In genomic region chr14:21820880-21821505, GRCm38 (mm10) we compare ENCODE assay signal across 19 mouse cellular contexts. TPM values are rescaled to one million over a fixed set of nuclear protein-coding genes. Genes with fewer than 3 reads are reported as not detected.
DNase-seq lines count a peak whose midpoint lies in the region; ATAC-seq and TF ChIP-seq lines count a peak whose summit lies in the region.
"Had no signal": no experiment of that assay in that cellular context is flagged by ENCODE, and none has a peak within 500 bp of the region (broad histone marks: within the 10 kb centered on the region; RNA-seq: fewer than 3 reads in every experiment).

No protein-coding gene starts in this region.

- no peaks in the 10 kb centered on the region for H3K9me3 ChIP-seq in heart, postnatal 0 days (replicated peaks; ENCODE audit: control insufficient read depth, low read length)
- H3K9me3 ChIP-seq in megakaryocyte, embryonic 14.5 days: no peaks in the 10 kb centered on the region
- no peaks in the 10 kb centered on the region for H3K9me3 ChIP-seq in stomach, postnatal 0 days (ENCODE audit: control insufficient read depth, low read length)
- H3K9me3 ChIP-seq: embryonic facial prominence, embryonic 13.5 days; forebrain, embryonic 13.5 days; hindbrain, embryonic 13.5 days; midbrain, embryonic 12.5 days had no signal

- H3K4me3 ChIP-seq in heart, postnatal 0 days (ENCODE audit: low read depth, low read length): no peak overlapping the region
- peak overlapping the region; percentile 51 for H3K4me3 ChIP-seq in megakaryocyte, embryonic 14.5 days (replicated peaks)
- H3K4me3 ChIP-seq in stomach, postnatal 0 days (ENCODE audit: low read depth, low read length): no peak overlapping the region
- H3K4me3 ChIP-seq: embryonic facial prominence, embryonic 13.5 days; forebrain, embryonic 13.5 days; gastrocnemius, adult 2 months; hindbrain, embryonic 13.5 days; midbrain, embryonic 12.5 days had no signal

- H3K36me3 ChIP-seq in heart, postnatal 0 days (replicated peaks; ENCODE audit: control insufficient read depth, insufficient read depth, low read length): no peaks in the 10 kb centered on the region
- no peaks in the 10 kb centered on the region for H3K36me3 ChIP-seq in megakaryocyte, embryonic 14.5 days (replicated peaks; ENCODE audit: low read length)
- H3K36me3 ChIP-seq in stomach, postnatal 0 days (ENCODE audit: control insufficient read depth, insufficient read depth, low read length): no peaks in the 10 kb centered on the region
- H3K36me3 ChIP-seq: embryonic facial prominence, embryonic 13.5 days; hindbrain, embryonic 13.5 days; midbrain, embryonic 12.5 days had no signal

- H3K27me3 ChIP-seq in heart, postnatal 0 days (ENCODE audit: control insufficient read depth, insufficient read depth, low read length): no peaks in the 10 kb centered on the region
- H3K27me3 ChIP-seq in megakaryocyte, embryonic 14.5 days (replicated peaks): no peaks in the 10 kb centered on the region
- no peaks in the 10 kb centered on the region for H3K27me3 ChIP-seq in stomach, postnatal 0 days (ENCODE audit: control insufficient read depth, insufficient read depth, low read length)
- H3K27me3 ChIP-seq: CH12.LX; embryonic facial prominence, embryonic 13.5 days; forebrain, embryonic 13.5 days; hindbrain, embryonic 13.5 days; midbrain, embryonic 12.5 days had no signal

- no peak overlapping the region for H3K9ac ChIP-seq in heart, postnatal 0 days (replicated peaks; ENCODE audit: low read depth, low read length)
- H3K9ac ChIP-seq in stomach, postnatal 0 days (ENCODE audit: low read length): no peak overlapping the region
- H3K9ac ChIP-seq: embryonic facial prominence, embryonic 13.5 days; forebrain, embryonic 13.5 days; hindbrain, embryonic 13.5 days; midbrain, embryonic 12.5 days had no signal

- TF ChIP-seq EP300 in heart, postnatal 0 days (IDR thresholded peaks at IDR 0.05; ENCODE audit: low read depth): no peak
- no peak for TF ChIP-seq EP300 in stomach, postnatal 0 days (optimal IDR thresholded peaks at IDR 0.05)

- DNase-seq in heart, postnatal 0 days (ENCODE audit: low spot score): peak; percentile 4
- DNase-seq in heart, adult 8-10 months (ENCODE audit: low spot score): no peak
- DNase-seq in fibroblast of lung, adult 2 months (ENCODE audit: low read depth): peak; percentile 39
- DNase-seq in stomach, postnatal 0 days (ENCODE audit: low spot score): peak; percentile 47
- DNase-seq in urinary bladder, postnatal 10 days (ENCODE audit: low spot score): no peak
- DNase-seq in right cerebral cortex, adult 18-20 months: no peak
- DNase-seq: adrenal gland, postnatal 25 days; cerebellum, postnatal 36 days; gastrocnemius, adult 2 months; kidney, adult 8-10 months; lung, adult 18-20 months; right cerebral cortex, postnatal 14 days had no signal

- peak; percentile 30 for TF ChIP-seq CTCF in heart, postnatal 0 days (IDR thresholded peaks at IDR 0.05; ENCODE audit: low read depth)
- peak; percentile 51 for TF ChIP-seq CTCF in stomach, postnatal 0 days (IDR thresholded peaks at IDR 0.05; ENCODE audit: low read depth)

- peak overlapping the region; percentile 21; the same call in 1 of the 2 replicates for H3K27ac ChIP-seq in heart, postnatal 0 days (ENCODE audit: low read depth)
- H3K27ac ChIP-seq in stomach, postnatal 0 days (replicated peaks): no peak overlapping the region
- H3K27ac ChIP-seq: embryonic facial prominence, embryonic 13.5 days; forebrain, embryonic 13.5 days; gastrocnemius, adult 2 months; hindbrain, embryonic 13.5 days; midbrain, embryonic 12.5 days had no signal

- H3K4me1 ChIP-seq in heart, postnatal 0 days (ENCODE audit: control insufficient read depth, insufficient read depth): peaks cover 39% of the 10 kb centered on the region
- peaks cover 80% of the 10 kb centered on the region for H3K4me1 ChIP-seq in megakaryocyte, embryonic 14.5 days
- H3K4me1 ChIP-seq in stomach, postnatal 0 days (replicated peaks; ENCODE audit: control insufficient read depth, insufficient read depth): no peaks in the 10 kb centered on the region; the same call in 1 of the 2 replicates

- peak; percentile 14; the same call in 1 of the 2 replicates for ATAC-seq in heart, postnatal 0 days (ENCODE audit: insufficient read depth, low read depth)
- ATAC-seq in megakaryocyte, adult 5-6 weeks (ENCODE audit: poor library complexity, severe bottlenecking): no peak; the same call in 1 of the 2 replicates
- peak; percentile 24 for ATAC-seq in stomach, postnatal 0 days (ENCODE audit: low FRiP score, low TSS enrichment)
- ATAC-seq: forebrain, embryonic 13.5 days had no signal

- 76% methylated on average over 4 of the region's 4 CpGs for WGBS in heart, postnatal 0 days
- 87% methylated on average over 4 of the region's 4 CpGs for WGBS in stomach, postnatal 0 days

- no peak overlapping the region for H3K4me2 ChIP-seq in heart, postnatal 0 days (ENCODE audit: low read depth, low read length)
- H3K4me2 ChIP-seq in stomach, postnatal 0 days (replicated peaks; ENCODE audit: low read depth): no peak overlapping the region
- H3K4me2 ChIP-seq: embryonic facial prominence, embryonic 13.5 days; forebrain, embryonic 13.5 days; hindbrain, embryonic 13.5 days; midbrain, embryonic 12.5 days had no signal

RNA-seq across cellular contexts. Expression of gene Vdac2, which starts 4.0 kb away (rescaled TPM):
- total RNA-seq in heart, postnatal 0 days (2014; rRNA removed; ENCODE audit: low replicate concordance): 619 and 692 TPM in 2 replicates
- polyA plus RNA-seq in heart, postnatal 0 days (2015; fragmentation: Nextera tagmentation; extraction: Ambion mirVana): 660 and 663 TPM in 2 replicates
- total RNA-seq in heart, adult 8-10 months (2022): 100 to 1,000 TPM; 468 to 498 (median 480) TPM
- 103 and 334 TPM in 2 replicates for polyA plus RNA-seq in megakaryocyte, embryonic 14.5 days (2012; ENCODE audit: insufficient read depth, low replicate concordance)
- 293 and 324 TPM in 2 replicates for total RNA-seq in megakaryocyte, adult 5-6 weeks (2015)
- 231 and 287 TPM in 2 replicates for total RNA-seq in megakaryocyte, adult 5-6 weeks (2017)
- 276 and 279 TPM in 2 replicates for polyA plus RNA-seq in stomach, postnatal 0 days (2015; fragmentation: Nextera tagmentation; extraction: Ambion mirVana)

RNA-seq across cellular contexts. Expression of gene Comtd1, which starts 27.8 kb away (rescaled TPM):
- 18.3 and 53.5 TPM in 2 replicates for total RNA-seq in heart, postnatal 0 days (2014; rRNA removed; ENCODE audit: low replicate concordance)
- polyA plus RNA-seq in heart, postnatal 0 days (2015; fragmentation: Nextera tagmentation; extraction: Ambion mirVana): 27.8 and 30.6 TPM in 2 replicates
- 10 to 100 TPM in 2 of 4 experiments, 1 to 10 TPM in 2; 8.4 to 12.0 (median 10.3) TPM for total RNA-seq in heart, adult 8-10 months (2022)
- polyA plus RNA-seq in megakaryocyte, embryonic 14.5 days (2012; ENCODE audit: insufficient read depth, low replicate concordance): 37.7 and 44.1 TPM in 2 replicates
- total RNA-seq in megakaryocyte, adult 5-6 weeks (2015): 8.0 and 14.3 TPM in 2 replicates
- total RNA-seq in megakaryocyte, adult 5-6 weeks (2017): 0.89 and 5.4 TPM in 2 replicates
- polyA plus RNA-seq in stomach, postnatal 0 days (2015; fragmentation: Nextera tagmentation; extraction: Ambion mirVana): 39.2 and 45.8 TPM in 2 replicates

Comparison
In these comparisons a context has a peak if more than half of its experiments do, and no peak if none do; other contexts are left out.
1. DNase-seq: peak in heart, postnatal 0 days (single experiment), fibroblast of lung, adult 2 months (single experiment) and stomach, postnatal 0 days (single experiment); none in heart, adult 8-10 months (single experiment), urinary bladder, postnatal 10 days (single experiment) and right cerebral cortex, adult 18-20 months (single experiment).